Mouse (Mus musculus): ENCODE measurements around the gene Snx15. TPM values are rescaled to one million over a fixed set of nuclear protein-coding genes. Genes with fewer than 3 reads are reported as not detected.

Gene Snx15
- 10.1 TPM for polyA plus RNA-seq (2015; fragmentation: Illumina TruSeq; extraction: RNeasy Lipid Tissue Mini Kit (QIAGEN cat#74804); ENCODE audit: insufficient read depth, low read depth, low replicate concordance)

DNA sequence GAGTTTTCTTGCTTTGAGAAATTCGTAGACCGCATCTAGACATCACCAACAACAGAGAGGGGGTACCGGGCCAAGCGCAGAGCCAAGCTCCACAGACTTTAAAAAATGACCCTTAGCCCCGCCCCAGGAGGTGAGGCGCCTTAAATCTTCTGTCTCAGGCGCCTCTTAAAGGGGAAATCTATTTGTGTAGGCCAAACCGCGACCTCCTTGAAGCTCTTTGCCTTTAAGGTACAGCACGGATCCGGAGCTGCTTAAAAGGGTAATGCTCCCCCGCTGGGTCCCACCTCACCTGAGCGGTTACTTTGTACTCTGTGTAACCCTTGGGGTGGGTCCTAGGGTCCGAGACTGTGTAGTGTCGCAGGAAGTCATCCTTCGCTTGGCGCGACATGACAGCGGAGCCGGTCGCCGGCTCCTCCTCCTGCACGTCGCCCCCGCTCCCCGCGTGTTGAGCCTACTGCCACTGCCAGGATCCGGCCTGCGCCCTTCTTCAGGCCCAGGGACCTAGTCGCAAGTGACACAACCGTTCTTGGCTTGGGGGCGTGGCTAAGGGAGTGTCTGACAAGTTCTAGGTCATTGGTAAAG lies at the start of gene Snx15:
Snx15 (minus strand) TSS at position 545 of the 582 bp plus-strand sequence.

DNA sequence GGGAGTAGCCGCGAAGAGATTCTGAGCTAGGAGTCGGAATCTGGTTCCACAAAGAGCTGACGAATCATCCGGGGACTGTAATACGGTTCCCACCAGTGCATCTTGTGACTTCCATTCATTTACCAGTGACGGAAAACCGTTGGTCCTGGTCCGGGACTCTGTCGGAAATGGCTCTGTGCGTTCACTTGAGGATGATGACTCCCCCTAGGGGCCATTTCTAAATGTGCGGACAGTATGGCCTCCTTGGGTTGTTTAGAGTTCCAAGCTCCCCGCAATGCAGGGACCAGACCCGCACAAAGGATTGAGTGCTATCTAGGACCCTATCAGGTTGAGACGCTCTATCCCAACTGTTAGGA lies 13.3 kb upstream of the Snx15 start, which contains the start of gene Arl2:
Arl2 (minus strand) TSS at position 155 of the 356 bp plus-strand sequence.

DNA sequence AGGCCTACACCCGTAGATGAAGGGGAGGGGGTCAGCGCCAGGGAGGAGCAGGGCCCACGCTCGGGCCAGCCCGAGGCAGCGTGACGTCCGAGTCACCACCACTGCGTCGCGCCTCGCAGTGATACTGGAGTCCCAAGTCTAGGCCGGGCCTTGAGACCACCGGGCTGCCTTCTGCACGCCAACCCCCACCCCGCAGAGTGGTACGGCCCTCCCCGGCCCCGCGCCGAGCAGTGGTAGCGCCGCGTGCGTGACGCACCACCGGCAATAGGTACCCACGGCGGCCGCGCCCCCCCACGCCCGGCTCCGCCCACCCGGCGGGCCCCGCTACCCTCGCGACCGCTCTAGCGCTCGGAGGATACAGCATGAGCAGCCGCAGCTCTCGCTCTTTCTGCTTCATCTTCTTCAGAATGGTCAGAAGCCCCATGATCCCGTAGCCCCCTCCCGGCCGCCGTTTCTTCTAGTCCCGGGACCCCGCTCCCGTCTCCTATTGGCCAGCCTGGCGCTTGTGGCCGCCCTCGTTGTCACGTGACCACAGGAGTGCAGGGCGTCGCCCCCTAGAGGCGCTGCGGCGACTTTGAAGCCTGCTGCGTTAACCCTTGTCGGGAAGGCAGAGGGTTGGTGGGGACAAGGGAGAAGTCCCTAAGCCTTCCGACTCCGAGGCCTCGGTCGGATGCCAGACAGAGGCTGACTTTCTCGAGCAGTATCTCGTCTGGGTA lies 12.7 kb upstream of the Snx15 start, which contains the start of gene Batf2:
Batf2 (plus strand) TSS at position 306 of the 716 bp plus-strand sequence.

DNA sequence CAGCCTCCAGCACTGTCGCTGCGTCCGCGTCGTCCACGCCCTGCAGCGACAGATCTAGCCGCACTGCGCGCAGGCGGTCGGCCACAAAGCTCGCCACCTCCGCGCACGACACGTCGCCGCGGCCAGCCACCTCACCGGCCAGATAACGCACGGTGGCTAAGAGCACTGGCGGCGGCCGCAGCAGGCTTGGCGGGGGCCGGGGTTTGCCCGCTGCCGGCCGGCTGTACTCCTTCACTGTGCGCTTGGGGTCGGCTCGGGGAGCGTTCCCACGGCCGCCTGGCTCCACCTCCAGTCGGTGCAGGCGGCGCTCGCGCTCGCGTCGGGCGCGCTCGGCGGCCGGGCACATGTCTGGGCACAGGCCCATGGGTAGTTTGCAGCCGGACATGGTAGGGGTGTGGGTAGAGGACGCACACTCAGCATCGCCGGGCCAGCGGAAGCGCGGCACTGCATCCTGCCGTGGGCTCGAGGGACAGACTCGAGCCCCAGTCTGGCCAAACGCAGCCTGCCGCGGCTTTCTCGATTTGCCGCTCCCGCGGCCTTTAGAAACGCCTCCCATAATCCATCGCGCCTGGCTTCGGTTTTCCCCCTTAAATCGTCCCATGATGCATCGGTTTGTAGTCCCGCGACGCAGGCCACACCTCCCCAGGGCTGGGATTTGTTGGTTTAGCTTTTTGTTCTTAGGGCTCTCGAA lies 10.0 kb downstream of the Snx15 start, which contains the start of gene Sac3d1:
Sac3d1 (minus strand) TSS at position 665 of the 691 bp plus-strand sequence.

DNA sequence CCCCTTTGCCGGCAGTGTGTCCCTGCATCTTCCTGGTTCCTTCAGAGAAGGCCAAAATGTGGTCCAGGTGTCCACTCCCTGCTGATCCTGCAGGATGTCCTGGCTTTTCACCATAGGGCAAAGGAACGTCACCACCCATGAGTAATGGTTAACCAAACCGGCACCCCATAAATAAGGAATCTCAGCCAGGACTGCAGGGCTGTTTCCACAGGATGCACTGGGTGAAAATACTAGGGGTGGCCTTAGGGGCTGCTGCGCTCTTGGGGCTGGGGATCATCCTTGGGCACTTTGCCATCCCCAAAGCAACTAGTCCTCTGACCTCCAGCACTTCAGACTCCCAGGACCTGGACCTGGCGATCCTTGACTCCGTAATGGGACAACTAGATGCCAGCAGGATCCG lies 22.5 kb downstream of the Snx15 start, which contains the start of gene Naaladl1:
Naaladl1 (plus strand) TSS at position 197 of the 400 bp plus-strand sequence.

DNA sequence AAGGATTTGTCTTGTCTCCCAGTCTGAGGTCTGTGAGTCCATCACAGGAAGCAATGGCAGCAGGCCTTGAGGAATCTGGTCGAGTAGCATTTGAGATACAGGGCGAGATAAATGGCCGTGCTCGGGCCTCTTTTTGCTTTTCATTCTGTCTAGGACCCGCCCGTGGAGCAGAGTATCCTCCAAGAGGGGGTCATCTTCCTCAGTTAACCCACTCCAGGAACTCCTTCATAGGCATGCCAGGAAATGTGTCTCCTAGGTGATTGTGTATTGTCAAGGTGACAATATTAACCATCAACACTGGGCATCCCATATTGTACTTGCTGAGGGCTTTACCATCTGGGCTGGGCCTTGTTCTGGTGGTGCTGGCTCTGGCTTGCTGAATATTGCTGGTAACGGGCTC lies 34.0 kb downstream of the Snx15 start, which contains the start of gene AC131692.1:
AC131692.1 (plus strand) TSS at position 301 of the 400 bp plus-strand sequence.

DNA sequence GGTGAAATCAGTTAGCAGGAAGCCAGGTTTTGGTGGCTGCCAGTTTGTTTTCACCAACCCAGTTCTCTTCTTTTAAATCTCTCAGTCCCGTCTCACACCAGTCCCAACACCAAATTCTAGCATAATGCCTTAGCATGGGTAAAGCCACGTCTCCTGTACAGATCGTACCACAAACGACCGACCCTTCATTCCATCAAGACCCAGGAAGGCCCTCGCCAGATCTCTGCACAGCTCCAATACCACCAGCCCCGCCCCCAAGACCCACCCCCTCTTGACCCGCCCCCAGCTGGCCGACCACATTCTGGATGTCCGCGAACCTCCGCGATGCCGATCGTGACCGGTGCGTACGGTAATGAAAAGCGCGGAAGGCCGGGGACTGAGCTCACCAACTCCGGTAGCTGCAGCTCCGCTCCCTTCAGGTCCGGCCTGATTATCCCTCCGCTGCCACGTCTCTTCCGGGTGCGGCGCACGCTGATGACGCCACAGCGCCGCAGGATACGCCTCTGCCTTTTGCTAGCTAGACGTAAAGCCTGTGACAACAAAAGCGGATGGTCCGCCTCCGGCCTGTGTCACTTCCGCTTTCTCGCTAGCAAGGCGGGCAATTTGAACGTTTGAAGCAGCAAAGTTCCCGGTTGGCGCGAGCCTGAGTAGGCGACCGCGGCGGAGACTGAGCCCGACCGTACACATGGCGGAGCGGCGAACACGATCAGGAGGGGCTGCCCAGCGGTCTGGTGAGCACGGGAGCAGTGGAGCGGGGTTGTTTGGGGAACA lies 43.4 kb downstream of the Snx15 start, which contains the start of the genes Zfpl1 and Cdca5:
Zfpl1 (minus strand) TSS at position 479 of the 771 bp plus-strand sequence.
Cdca5 (plus strand) TSS at position 506 of the 771 bp plus-strand sequence.

DNA sequence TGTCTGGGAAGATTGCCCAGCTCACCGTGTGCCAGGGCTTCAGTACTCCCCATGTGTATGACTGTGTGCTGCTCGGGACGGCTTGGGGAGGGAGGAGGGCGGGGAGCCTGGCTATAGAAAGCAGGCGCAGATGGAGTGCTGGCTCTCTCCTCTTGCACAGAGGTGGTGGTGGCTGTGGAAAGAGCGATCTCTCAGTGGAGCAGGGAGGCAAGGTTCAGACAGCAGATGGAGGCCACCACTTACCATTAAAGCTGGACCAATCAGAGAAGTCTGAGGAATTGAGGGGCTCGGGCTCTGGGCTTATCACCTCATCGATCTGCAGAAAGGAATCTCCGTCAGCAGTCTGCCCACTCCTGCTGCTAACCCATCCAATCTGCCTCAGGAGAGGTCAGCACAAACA lies 45.9 kb downstream of the Snx15 start, which contains the start of gene Gm28374:
Gm28374 (minus strand) TSS at position 101 of the 400 bp plus-strand sequence.

DNA sequence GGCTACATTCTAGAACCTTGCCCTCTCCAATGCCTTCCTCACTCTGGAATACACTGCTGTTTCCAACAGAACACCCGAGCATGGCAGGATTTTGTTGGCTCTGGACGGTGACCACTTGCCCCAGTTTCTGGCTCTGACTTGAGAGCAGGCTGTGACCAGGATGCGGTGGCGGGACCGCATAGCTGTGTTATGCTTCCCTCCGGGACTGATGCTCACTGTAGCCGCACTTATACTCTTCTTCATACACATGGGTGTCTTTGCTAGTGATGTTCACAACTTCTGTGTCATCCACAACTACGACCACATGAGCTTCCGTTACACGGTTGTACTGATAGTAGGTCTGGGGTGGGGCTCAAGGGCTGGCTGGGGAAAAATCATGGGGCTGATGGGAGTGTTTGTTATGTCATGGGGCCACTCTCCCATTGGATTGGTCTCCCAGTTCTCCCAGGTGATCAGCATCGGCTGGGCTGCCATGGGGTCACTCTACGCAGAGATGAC lies 48.1 kb downstream of the Snx15 start, which contains the start of gene Tmem262:
Tmem262 (plus strand) TSS at position 51 of the 498 bp plus-strand sequence.

DNA sequence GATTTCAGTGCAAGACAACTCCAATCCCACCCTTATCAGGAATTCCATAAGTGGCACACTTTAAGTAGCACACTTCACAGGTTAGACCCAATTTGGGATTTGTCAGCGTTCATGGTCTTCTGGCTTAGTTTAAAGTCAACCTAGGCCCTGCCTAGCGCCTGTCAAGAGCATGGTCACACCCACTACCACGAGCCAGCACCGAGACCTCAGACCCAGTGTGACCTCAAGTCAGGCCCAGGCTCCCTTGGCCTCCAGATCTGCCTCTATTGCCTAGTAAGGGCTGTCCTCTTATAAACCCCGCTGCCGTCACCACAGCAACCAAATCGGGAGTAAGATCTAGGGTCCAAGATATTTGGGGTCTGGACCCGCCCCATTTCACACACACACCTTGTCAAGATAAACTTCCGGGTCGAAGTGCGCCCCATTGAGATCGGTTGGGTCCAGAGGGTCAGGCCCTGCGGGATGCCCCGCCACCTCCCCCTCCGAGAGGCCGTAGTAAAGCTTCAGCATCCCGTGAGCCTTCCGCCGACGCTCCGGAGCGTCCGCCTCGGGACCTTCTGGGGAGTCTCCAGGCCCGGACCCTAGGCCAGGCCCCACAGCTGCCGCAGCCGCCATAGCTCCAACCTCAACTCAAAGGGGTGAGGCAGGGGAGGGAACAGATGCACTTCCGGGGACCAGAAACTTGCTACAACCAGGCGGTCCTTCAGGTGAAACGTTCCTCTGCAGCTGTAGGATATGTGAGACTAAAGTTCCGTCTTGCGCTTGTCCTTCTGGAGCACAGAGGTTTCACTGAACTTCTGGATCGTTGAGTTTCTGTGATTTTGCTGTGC lies 51.3 kb downstream of the Snx15 start, which contains the start of gene Vps51:
Vps51 (minus strand) TSS at position 668 of the 830 bp plus-strand sequence.

Other genes starting within 250 kb of the Snx15 start
- not detected for gene Tigd3, start 234.2 kb downstream of the Snx15 start, polyA plus RNA-seq (2015; fragmentation: Illumina TruSeq; extraction: RNeasy Lipid Tissue Mini Kit (QIAGEN cat#74804); ENCODE audit: insufficient read depth, low read depth, low replicate concordance)
- gene Dpf2, start 215.3 kb downstream of the Snx15 start, polyA plus RNA-seq (2015; fragmentation: Illumina TruSeq; extraction: RNeasy Lipid Tissue Mini Kit (QIAGEN cat#74804); ENCODE audit: insufficient read depth, low read depth, low replicate concordance): 16.6 TPM
- gene Cdc42ep2, start 203.5 kb downstream of the Snx15 start, polyA plus RNA-seq (2015; fragmentation: Illumina TruSeq; extraction: RNeasy Lipid Tissue Mini Kit (QIAGEN cat#74804); ENCODE audit: insufficient read depth, low read depth, low replicate concordance): 4.4 TPM
- gene Pola2, start 164.1 kb downstream of the Snx15 start, polyA plus RNA-seq (2015; fragmentation: Illumina TruSeq; extraction: RNeasy Lipid Tissue Mini Kit (QIAGEN cat#74804); ENCODE audit: insufficient read depth, low read depth, low replicate concordance): 6.8 TPM
- gene Slc22a20, start 142.2 kb downstream of the Snx15 start, polyA plus RNA-seq (2015; fragmentation: Illumina TruSeq; extraction: RNeasy Lipid Tissue Mini Kit (QIAGEN cat#74804); ENCODE audit: insufficient read depth, low read depth, low replicate concordance): not detected
- gene Capn1, start 112.4 kb downstream of the Snx15 start, polyA plus RNA-seq (2015; fragmentation: Illumina TruSeq; extraction: RNeasy Lipid Tissue Mini Kit (QIAGEN cat#74804); ENCODE audit: insufficient read depth, low read depth, low replicate concordance): 5.9 TPM
- gene Syvn1, start 81.7 kb downstream of the Snx15 start, polyA plus RNA-seq (2015; fragmentation: Illumina TruSeq; extraction: RNeasy Lipid Tissue Mini Kit (QIAGEN cat#74804); ENCODE audit: insufficient read depth, low read depth, low replicate concordance): 76.9 TPM
- 5.0 TPM for gene Mrpl49, start 70.5 kb downstream of the Snx15 start, polyA plus RNA-seq (2015; fragmentation: Illumina TruSeq; extraction: RNeasy Lipid Tissue Mini Kit (QIAGEN cat#74804); ENCODE audit: insufficient read depth, low read depth, low replicate concordance)
- 570 TPM for gene Fau, start 70.5 kb downstream of the Snx15 start, polyA plus RNA-seq (2015; fragmentation: Illumina TruSeq; extraction: RNeasy Lipid Tissue Mini Kit (QIAGEN cat#74804); ENCODE audit: insufficient read depth, low read depth, low replicate concordance)
- 7.4 TPM for gene Znhit2, start 67.1 kb downstream of the Snx15 start, polyA plus RNA-seq (2015; fragmentation: Illumina TruSeq; extraction: RNeasy Lipid Tissue Mini Kit (QIAGEN cat#74804); ENCODE audit: insufficient read depth, low read depth, low replicate concordance)
- gene Tm7sf2, start 59.9 kb downstream of the Snx15 start, polyA plus RNA-seq (2015; fragmentation: Illumina TruSeq; extraction: RNeasy Lipid Tissue Mini Kit (QIAGEN cat#74804); ENCODE audit: insufficient read depth, low read depth, low replicate concordance): 14.9 TPM
- 19.7 TPM for gene Vps51, start 51.1 kb downstream of the Snx15 start, polyA plus RNA-seq (2015; fragmentation: Illumina TruSeq; extraction: RNeasy Lipid Tissue Mini Kit (QIAGEN cat#74804); ENCODE audit: insufficient read depth, low read depth, low replicate concordance)
- gene Tmem262, start 48.3 kb downstream of the Snx15 start, polyA plus RNA-seq (2015; fragmentation: Illumina TruSeq; extraction: RNeasy Lipid Tissue Mini Kit (QIAGEN cat#74804); ENCODE audit: insufficient read depth, low read depth, low replicate concordance): not detected
- gene Gm28374, start 46.0 kb downstream of the Snx15 start, polyA plus RNA-seq (2015; fragmentation: Illumina TruSeq; extraction: RNeasy Lipid Tissue Mini Kit (QIAGEN cat#74804); ENCODE audit: insufficient read depth, low read depth, low replicate concordance): not detected
- gene Zfpl1, start 43.3 kb downstream of the Snx15 start, polyA plus RNA-seq (2015; fragmentation: Illumina TruSeq; extraction: RNeasy Lipid Tissue Mini Kit (QIAGEN cat#74804); ENCODE audit: insufficient read depth, low read depth, low replicate concordance): 16.8 TPM
- not detected for gene Cdca5, start 43.3 kb downstream of the Snx15 start, polyA plus RNA-seq (2015; fragmentation: Illumina TruSeq; extraction: RNeasy Lipid Tissue Mini Kit (QIAGEN cat#74804); ENCODE audit: insufficient read depth, low read depth, low replicate concordance)
- not detected for gene AC131692.1, start 33.9 kb downstream of the Snx15 start, polyA plus RNA-seq (2015; fragmentation: Illumina TruSeq; extraction: RNeasy Lipid Tissue Mini Kit (QIAGEN cat#74804); ENCODE audit: insufficient read depth, low read depth, low replicate concordance)
- gene Naaladl1, start 22.5 kb downstream of the Snx15 start, polyA plus RNA-seq (2015; fragmentation: Illumina TruSeq; extraction: RNeasy Lipid Tissue Mini Kit (QIAGEN cat#74804); ENCODE audit: insufficient read depth, low read depth, low replicate concordance): not detected
- 3.3 TPM for gene Sac3d1, start 9.7 kb downstream of the Snx15 start, polyA plus RNA-seq (2015; fragmentation: Illumina TruSeq; extraction: RNeasy Lipid Tissue Mini Kit (QIAGEN cat#74804); ENCODE audit: insufficient read depth, low read depth, low replicate concordance)
- gene Batf2, start 12.7 kb upstream of the Snx15 start, polyA plus RNA-seq (2015; fragmentation: Illumina TruSeq; extraction: RNeasy Lipid Tissue Mini Kit (QIAGEN cat#74804); ENCODE audit: insufficient read depth, low read depth, low replicate concordance): 1.2 TPM
- 9.0 TPM for gene Arl2, start 13.2 kb upstream of the Snx15 start, polyA plus RNA-seq (2015; fragmentation: Illumina TruSeq; extraction: RNeasy Lipid Tissue Mini Kit (QIAGEN cat#74804); ENCODE audit: insufficient read depth, low read depth, low replicate concordance)
- gene Majin, start 56.1 kb upstream of the Snx15 start, polyA plus RNA-seq (2015; fragmentation: Illumina TruSeq; extraction: RNeasy Lipid Tissue Mini Kit (QIAGEN cat#74804); ENCODE audit: insufficient read depth, low read depth, low replicate concordance): not detected
- not detected for gene Gpha2, start 98.1 kb upstream of the Snx15 start, polyA plus RNA-seq (2015; fragmentation: Illumina TruSeq; extraction: RNeasy Lipid Tissue Mini Kit (QIAGEN cat#74804); ENCODE audit: insufficient read depth, low read depth, low replicate concordance)
- gene Ppp2r5b, start 107.6 kb upstream of the Snx15 start, polyA plus RNA-seq (2015; fragmentation: Illumina TruSeq; extraction: RNeasy Lipid Tissue Mini Kit (QIAGEN cat#74804); ENCODE audit: insufficient read depth, low read depth, low replicate concordance): 8.9 TPM
- 8.4 TPM for gene Atg2a, start 113.4 kb upstream of the Snx15 start, polyA plus RNA-seq (2015; fragmentation: Illumina TruSeq; extraction: RNeasy Lipid Tissue Mini Kit (QIAGEN cat#74804); ENCODE audit: insufficient read depth, low read depth, low replicate concordance)
- gene Ehd1, start 148.4 kb upstream of the Snx15 start, polyA plus RNA-seq (2015; fragmentation: Illumina TruSeq; extraction: RNeasy Lipid Tissue Mini Kit (QIAGEN cat#74804); ENCODE audit: insufficient read depth, low read depth, low replicate concordance): 9.0 TPM
- gene Cdc42bpg, start 178.2 kb upstream of the Snx15 start, polyA plus RNA-seq (2015; fragmentation: Illumina TruSeq; extraction: RNeasy Lipid Tissue Mini Kit (QIAGEN cat#74804); ENCODE audit: insufficient read depth, low read depth, low replicate concordance): 20.5 TPM
- gene Men1, start 206.7 kb upstream of the Snx15 start, polyA plus RNA-seq (2015; fragmentation: Illumina TruSeq; extraction: RNeasy Lipid Tissue Mini Kit (QIAGEN cat#74804); ENCODE audit: insufficient read depth, low read depth, low replicate concordance): 16.3 TPM
- 23.5 TPM for gene Map4k2, start 212.8 kb upstream of the Snx15 start, polyA plus RNA-seq (2015; fragmentation: Illumina TruSeq; extraction: RNeasy Lipid Tissue Mini Kit (QIAGEN cat#74804); ENCODE audit: insufficient read depth, low read depth, low replicate concordance)
- gene Sf1, start 235.4 kb upstream of the Snx15 start, polyA plus RNA-seq (2015; fragmentation: Illumina TruSeq; extraction: RNeasy Lipid Tissue Mini Kit (QIAGEN cat#74804); ENCODE audit: insufficient read depth, low read depth, low replicate concordance): 54.5 TPM

Data from pancreas, adult 10 weeks (tissue).